Mouse (Mus musculus) gonadal fat pad, adult 2 months (tissue): ENCODE measurements around the gene Hnrnpab. TPM values are rescaled to one million over a fixed set of nuclear protein-coding genes. Genes with fewer than 3 reads are reported as not detected.
A peak's percentile ranks its signal among the peaks of the same experiment; 100 is the strongest.
"Not testable (repeated sequence)": the region's sequence is repeated elsewhere in the genome, so short reads cannot be mapped to it uniquely, and the experiment has no call there.

Experiments
- DNase-seq: peaks from one replicate; pipeline ENCODE4 v3.0.0-alpha.2; 2012; ENCODE audit warnings: low read depth
- polyA plus RNA-seq: library from polyadenylated mRNA; depleted of rRNA; stranded (reverse); fragments of >200 nt; gene quantifications from 2 replicates; pipeline ENCODE4 v1.2.3, GENCODE M21; 2012

Gene Hnrnpab
- polyA plus RNA-seq, 1 experiment = 113 TPM

DNA sequence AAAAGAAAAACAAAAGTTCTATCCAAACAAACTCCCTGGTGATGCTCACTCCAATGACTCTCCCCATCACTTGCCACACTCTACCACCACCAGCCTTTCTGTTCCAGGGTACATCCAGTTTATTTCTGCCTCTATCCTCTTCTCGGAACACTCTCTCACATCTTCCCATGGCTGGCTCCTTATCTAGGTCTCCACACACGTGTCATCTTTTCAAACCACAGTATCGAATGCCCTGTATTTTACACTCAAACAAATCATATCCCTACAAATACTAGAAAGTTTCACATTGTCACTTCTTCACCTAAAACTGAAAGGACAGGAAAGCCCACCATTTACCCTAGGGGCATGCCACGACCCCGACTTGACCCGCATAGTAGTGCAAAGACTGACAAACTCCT is 28.5 kb upstream of the Hnrnpab start:
- no peak for DNase-seq

DNA sequence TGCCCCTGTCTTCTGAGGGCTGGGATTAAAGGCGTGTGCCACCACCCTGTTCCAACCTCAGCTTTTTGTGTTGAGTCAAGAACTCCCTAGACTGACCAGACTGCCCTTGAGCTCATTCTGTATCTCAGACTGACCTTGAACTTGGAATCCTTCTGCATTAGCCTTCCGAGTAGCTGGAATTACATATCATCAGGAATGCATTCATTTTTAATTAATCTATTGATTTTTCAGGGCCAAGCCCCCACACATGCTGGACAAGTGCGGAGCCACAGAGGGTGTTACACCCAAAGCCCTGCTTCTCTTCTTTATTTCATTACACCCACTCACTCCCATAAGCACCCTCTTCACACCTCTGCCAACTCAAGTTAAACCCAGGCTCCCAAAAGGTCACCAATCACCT is 27.1 kb upstream of the Hnrnpab start:
- DNase-seq = no peak

DNA sequence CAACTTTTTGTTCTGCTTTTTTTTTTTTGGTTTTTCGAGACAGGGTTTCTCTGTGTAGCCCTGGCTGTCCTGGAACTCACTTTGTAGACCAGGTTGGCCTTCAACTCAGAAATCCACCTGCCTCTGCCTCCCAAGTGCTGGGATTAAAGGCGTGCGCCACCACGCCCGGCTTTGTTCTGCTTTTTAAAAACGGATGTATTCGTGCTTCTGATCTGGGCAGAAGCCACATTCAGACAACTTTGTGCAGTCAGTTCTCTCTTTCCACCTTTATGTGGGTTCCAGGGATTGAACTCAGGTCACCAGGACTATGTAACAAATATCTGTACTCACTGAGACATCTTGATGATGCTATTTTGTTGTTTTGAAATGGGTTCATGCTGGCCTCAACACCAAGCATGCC is 26.6 kb upstream of the Hnrnpab start:
- DNase-seq = not testable (repeated sequence)

DNA sequence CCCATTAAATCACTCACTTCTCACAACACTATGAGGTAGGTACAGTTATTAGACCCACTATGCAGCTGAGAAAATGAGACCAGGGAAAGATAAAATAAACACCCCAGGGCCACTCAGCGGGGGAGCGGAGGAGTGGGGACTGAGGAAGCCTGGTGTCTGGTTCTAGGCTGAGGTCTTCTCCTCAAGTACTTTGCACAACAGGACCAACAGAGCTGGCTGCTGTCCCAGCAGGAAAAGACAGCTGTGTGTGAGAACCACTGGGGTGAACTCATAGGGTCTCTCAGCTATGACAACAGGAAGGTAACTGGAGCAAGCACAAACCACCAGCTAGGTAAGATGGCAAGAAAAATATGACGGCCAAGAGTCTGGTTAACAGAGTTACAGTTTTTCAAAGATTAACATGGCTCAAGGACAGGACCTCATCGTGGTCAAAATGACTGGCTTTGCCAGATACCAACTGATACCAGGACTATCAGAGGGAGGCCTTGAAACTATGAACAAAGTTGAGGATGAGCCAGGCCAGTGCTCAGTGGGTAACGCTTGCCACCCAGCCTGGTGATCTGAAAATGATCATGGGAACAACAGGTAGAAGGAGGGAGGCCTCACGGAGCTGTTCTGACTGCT is 25.6 kb upstream of the Hnrnpab start:
- DNase-seq = no peak

DNA sequence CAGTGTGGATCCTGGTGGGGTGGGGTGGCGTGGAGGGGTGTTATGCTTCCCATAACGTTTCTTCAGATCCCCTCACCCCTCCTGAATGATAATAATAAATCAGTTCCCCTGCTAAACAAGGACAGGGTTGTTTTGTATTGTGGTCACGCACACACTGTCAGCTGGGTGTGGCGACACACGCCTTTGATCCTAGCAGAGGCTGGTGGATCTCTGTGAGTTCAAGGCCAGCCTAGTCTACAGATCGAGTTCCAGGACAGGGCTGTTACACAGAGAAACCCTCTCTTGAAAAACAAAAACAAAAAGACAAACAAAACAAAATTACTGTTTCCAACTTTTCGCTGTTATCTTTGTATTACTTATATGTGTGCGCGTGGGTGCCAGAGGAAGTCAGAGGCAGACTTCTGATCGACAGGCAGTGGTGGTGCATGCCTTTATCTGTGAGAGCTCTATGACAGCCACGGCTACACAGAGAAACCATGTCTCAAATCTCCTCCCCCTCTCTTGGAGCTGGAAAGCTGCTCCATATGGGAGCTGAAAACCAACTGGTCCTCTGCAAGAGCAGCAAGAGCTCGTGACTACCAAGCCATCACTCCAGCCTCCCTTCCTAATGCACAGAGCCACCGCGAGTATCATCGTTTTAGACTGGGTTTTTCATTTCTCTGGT is 23.1 kb upstream of the Hnrnpab start:
- no peak for DNase-seq

DNA sequence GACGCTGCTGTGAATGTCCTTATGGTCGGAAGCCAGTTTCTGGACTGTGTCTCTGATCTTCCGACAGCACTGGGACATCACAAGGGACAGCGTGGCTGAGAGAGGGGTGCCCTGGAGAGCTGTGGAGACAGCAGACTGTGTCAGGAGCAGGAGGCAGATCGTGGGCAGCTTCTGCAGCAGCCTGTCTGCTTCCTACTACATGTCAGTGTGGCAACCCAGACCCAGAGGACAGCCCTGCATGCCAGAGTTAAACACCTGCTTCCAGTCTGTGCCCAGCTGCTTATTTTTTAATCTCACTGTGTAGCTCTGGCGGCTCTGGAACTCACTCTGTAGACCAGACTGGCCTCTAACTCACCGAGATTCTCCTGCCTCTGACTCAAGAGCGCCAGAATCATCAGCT is 21.3 kb upstream of the Hnrnpab start:
- no peak for DNase-seq

DNA sequence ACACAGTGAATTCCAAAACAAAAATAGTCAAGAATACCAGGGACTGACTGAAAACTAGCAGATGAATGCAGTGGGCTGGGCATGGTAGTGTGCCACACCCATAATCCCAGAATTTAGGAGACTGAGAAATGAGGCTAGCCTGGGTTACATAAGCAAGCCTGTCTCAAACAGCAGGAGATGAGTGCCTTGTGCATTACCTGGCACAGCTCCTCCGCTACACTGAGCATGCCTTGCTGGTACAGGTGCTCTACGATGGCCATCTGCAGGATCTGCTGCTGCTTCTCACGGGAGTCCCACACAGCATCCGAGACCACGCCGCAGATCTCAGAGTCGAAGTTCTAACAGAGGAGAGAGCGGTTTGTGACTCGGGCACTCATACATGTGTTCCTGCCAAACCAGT is 20.8 kb upstream of the Hnrnpab start:
- no peak for DNase-seq

DNA sequence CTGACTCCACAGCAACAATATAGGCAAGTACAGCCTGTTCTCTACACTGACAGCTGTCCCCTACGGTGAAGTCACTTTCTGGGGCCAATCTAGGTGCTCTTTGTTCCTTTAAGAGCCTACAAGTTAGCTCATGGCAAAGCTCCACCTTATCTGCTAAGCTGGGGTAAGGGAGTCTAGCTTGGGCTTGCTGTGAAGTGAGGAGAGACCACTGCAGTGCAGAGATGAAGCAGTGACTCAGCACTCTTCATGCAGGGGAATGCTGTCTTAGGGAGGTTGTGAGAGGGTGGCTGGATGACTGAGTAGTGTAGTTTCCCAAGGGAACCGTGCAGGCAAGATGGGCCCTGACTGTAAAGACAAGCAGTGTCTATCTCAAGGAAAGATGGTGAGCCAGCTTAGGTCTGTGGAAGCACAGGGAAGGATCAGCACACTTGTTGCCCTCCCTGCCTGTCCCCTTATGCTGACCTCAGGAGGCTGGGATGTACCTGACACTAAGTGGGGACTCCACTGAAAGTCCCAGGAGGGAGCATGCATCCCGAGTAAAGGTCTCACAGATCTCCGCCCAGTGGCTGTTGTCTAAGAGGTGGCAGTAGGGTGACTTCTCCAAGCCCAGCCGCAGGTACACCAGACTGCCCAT is 18.7 kb upstream of the Hnrnpab start:
- DNase-seq = no peak

DNA sequence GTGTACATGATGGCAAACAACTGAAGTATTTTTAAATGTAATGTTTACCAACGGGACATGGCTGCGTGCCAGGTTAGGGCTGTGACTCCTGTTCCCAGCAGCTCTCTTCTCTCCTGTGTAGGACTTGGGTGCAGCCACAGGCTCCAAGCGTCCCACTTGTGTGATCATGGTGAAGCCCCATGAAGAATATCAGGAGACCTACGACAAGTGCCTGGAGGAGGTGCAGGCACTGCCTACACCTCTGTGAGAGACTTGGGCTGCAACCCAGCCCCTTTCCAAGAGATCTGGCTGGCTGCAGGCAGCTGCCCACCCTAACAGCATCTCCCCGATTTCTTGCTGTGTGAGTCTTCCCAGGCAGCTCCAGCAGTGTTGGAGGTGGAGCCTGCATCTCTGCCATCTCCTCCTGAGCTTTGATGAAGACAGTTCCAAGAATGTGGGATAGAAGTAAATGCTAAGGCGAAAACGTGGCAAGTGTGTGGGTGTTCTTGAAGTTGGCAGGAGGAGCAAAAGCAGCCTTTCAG is 16.4 kb upstream of the Hnrnpab start:
- DNase-seq = no peak

DNA sequence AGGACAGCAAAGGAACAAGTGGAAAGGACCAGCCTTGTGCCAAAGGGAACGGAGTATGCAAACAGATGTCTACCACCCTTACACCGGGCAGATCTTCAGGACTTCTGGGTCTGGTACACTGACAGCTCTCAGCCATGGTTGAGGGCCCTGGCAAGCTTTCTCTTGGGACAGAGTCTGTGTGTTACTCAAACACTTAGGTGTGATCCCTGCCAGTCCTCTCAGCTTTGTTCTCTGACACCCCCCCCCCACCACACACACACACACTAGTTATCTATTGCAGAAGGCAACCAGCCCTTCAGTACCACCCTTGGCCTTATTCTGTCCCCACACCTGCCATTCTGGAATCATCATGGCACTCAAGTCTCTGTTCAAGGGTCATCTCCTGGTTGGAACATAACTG is 15.1 kb upstream of the Hnrnpab start:
- no peak for DNase-seq

DNA sequence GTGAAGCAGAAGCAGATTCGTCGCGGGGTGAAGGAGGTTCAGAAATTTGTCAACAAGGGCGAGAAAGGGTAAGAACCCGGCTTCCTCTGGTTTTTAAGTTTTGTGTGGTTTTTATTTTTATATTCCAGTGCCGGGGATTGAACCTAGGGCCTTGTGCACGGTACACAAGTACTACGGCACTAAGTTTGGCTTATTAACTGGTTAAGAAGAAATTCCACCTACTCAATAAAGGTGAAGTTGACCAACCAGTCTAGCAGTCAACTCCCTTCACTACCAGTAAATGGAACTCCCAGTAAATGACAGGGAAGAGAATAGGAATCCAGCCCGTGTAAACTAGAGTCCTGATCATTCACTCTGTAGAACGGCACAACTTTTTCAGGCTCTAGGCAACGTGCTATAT is 13.4 kb upstream of the Hnrnpab start:
- DNase-seq = no peak

DNA sequence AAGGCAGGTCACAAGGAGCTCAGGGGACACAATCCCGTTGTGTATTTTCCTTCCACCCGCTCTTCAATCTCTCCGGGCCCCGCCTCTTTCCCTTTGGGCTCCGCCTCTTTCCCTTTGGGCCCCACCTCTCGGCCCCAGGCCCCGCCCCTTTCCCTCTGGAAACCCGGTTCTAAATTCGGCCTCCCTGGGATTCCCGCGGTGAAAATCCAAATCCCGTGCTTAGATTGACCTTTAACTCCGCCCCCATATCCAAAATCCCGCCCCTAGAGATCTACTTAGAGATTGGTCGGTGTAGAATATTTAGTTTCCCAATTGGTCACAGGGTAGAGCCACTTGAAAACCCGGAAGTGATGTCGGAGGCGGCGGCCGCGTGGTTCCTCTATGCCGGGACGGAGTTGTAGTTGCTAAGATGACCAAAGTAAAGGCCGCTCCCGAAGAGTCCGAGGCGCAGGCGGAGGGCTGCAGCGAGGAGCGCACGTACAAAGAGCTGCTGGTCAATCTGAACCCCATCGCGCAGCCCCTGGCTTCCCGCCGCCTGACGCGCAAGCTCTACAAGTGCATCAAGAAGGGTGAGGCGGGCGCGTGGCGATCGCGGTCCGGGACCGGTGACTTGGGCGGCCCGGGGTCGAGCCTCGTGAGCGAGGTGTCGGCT is 12.9 kb upstream of the Hnrnpab start, which contains the start of gene Nhp2:
Gene Nhp2 (plus strand): TSS at position 327 of the 652 bp plus-strand sequence.
- DNase-seq = peak; percentile 98

DNA sequence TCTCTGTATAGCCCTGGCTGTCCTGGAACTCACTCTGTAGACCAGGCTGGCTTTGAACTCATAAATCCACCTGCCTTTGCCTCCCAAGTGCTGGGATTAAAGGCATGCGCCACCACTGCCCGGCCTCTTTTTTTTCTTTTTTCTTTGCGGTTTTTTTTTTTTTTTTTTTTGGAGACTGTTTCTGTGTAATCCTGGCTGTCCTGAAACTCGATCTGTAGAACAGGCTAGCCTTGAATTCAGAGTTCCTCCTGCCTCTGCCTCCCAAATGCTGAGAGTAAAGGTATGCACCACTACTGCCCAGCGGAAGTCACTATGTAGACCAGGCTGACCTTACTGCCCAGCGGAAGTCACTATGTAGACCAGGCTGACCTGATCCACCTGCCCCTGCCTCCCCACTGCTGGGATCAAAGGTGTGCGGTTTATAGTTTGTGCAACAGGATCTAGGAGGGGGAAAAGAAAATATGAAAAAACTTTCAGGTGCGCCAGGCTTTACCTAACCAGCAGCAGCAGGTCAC is 12.3 kb upstream of the Hnrnpab start:
- no peak for DNase-seq

DNA sequence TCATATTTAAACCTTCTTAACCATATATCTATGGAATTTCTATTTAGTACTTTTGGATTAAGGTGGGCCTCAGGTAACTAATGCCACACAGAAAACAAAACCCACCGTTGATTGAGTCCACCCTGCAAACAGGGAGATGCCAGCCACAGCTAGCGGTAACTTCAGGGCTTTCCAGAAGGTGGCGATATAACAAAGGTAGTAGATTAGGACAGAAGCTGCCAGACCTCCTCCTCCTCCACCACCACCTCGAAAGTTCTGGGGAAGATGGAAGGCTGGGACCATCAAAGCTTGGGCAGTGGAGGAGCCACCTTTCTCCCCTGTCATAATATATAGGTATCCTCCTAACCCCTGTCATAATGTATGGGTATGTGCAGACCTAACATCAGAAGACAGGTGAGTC is 11.0 kb upstream of the Hnrnpab start:
- DNase-seq = no peak

DNA sequence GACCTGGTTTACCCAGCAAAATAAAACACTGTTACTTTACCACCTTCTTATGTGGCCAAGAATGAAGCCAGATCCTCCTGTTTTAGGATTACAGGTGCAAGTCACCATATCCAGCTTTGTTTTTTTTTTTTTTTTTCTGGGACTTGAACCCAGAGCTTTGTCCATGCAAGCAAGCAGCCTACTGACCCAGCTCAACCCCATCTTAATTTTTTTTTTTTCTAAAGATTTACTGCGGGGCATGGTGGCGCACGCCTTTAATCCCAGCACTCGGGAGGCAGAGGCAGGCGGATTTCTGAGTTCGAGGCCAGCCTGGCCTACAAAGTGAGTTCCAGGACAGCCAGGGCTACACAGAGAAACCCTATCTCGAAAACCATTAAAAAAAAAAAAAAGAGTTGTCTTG is 9.5 kb upstream of the Hnrnpab start:
- DNase-seq = not testable (repeated sequence)

DNA sequence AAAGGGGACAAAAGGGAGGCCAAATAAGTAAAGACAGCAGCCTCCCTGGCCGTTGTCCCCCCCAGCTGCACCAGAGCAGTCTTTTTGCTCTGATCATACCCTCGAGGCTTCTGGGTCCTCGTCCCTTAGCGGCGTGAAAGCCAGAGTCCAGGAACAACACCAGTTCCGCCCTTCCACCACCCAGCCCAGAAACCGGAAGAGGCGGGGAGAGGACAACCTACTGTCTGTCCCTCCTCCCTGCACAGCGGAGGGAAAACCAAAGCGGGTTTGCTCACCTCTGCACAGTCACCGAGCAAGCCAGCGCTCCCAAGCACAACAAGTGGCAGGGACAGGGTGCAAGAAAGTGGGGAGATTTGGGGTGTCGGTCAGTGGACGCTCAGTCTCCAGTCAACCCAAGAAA is 9.0 kb upstream of the Hnrnpab start:
- no peak for DNase-seq

DNA sequence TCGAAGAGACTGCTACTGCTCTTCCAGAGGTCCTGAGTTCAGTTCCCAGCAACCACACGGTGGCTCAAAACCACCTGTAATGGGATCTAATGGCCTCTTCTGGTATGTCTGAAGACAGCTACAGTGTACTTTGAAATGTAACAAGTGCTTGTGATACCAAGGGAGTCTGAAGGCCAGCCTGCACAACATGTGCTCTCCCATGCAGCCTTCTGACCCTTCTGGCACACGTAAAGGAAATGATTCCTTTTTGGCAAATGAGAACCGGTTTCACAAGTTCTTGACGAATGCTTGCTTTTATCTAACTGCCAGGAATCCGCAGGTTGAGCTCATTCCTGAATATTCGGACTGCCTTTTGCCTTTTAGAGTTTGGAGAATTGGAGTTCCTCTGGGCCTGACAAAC is 8.5 kb upstream of the Hnrnpab start:
- peak; percentile 58 for DNase-seq

DNA sequence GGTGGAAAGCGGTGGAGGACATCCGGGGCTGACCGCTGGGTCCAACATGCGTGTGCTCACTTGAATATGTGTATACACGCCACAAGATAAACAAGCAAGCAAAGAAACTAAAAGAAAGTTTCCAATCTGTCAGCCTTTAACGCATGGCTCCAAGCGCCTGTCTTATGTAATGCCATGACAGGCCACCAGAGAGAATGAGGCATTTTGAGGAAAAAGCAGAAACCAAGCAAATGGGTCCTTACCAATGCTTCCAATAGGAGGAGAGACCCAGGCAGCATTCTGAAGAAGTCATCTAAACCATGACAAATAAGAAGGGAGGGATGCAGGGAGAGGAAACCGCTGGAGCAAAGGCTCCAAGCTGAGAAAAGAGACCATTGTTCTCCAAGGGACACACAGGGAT is 7.6 kb upstream of the Hnrnpab start:
- DNase-seq = no peak

DNA sequence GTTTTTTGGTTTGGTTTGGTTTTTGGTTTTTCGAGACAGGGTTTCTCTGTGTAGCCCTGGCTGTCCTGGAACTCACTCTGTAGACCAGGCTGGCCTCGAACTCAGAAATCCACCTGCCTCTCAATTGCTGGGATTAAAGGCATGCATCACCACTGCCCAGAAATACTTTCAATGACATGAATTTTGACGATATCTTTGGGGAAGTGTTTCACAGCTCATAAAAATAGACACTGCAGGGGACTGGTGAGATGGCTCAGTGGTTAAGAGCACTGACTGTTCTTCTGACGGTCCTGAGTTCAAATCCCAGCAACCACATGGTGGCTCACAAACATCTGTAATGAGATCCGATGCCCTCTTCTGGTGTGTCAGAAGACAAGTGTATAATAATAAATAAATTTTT is 3.3 kb upstream of the Hnrnpab start:
- DNase-seq = not testable (repeated sequence)

DNA sequence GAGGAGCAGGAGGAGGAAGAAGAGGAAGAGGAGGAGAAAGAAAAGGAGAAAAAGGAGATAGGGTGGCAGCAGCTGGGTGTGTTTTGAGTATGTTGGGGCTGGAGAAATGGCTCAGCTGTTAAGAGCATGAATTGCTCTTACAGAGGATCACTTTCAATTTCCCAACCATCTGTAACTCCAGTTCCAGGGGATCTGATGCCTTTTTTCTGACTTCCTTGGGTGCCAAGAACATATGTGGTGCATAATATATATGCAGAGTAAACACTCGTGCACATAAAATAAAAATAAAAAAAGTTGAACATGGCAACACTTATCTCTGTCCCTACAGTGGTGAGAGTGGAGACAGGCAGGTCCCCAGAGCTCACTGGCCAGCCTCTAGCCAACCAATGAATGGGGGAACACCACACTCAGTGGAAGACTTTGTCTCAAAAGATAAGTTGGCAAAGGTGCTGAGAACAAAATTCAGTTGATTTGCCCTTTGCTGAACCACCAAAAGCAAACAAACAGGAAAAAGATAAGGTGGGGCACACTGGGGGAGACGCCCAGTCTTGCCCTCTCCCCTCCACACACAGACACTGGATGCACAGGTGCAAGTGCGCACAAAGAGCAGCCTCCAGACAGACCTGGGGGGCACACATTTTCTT is 2.7 kb upstream of the Hnrnpab start:
- DNase-seq = no peak

DNA sequence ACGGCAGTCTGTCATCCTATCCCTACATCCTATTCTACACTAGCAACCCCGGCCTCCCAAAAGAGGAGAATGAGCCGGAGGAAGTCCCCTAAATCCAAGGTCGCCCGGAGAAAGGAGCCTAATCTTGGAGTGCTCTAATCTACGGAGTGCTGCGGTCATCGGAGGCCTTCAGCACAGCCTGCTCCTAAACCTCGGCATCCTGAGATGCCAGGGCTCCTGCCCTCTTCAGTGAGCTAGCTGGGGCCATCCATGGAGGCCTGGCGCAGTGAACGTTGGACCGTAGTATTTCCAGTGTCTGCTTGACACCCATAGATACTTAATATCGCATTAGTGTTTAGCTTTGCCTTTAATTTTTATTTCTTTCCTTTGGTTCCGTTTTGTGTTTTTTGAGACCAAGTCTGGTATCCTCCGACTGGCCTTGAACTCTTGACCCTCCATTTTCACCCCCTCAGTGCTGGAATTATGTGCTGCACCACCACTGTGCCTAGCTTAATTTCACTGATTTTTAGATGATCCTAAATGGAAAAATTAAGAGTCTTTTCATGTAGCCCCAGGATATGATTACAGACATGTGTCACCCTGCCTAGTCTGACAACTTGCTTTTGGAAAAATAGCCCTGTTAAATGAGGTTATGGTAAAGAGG is 570 bp upstream of the Hnrnpab start:
- DNase-seq = no peak
